Mouse (Mus musculus): ENCODE measurements around the gene Mapk1.
A peak's percentile ranks its signal among the peaks of the same experiment; 100 is the strongest.

The Mapk1 gene

DNA sequence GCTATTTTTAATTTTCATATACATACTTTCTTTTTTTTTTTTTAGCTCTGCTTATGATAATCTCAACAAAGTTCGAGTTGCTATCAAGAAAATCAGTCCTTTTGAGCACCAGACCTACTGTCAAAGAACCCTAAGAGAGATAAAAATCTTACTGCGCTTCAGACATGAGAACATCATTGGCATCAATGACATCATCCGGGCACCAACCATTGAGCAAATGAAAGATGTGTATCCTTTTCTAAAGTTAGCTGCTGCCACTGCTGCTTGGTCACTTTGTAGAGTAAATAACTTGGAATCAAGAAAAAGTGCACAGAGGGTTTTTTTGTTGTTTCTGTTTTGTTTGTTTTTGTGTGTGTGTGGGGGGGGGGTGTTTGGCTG lies 32.7 kb downstream of the Mapk1 start:
- DNase-seq (ENCODE audit: low read depth, low spot score): no peak

DNA sequence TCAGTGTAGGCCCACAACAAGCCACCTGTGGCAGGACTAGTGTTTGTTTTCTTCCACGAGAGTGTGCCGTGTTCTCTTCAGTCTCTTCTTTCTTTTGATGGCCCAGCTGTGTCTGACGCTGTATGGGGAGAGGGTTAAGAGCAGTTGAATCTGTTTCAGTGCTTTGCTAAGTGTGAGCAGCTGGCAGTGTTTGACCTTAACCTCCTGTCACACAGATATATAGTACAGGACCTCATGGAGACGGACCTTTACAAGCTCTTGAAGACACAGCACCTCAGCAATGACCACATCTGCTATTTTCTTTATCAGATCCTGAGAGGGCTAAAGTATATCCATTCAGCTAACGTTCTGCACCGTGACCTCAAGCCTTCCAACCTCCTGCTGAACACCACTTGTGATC lies 34.9 kb downstream of the Mapk1 start:
- no peak for DNase-seq (ENCODE audit: low read depth, low spot score)

DNA sequence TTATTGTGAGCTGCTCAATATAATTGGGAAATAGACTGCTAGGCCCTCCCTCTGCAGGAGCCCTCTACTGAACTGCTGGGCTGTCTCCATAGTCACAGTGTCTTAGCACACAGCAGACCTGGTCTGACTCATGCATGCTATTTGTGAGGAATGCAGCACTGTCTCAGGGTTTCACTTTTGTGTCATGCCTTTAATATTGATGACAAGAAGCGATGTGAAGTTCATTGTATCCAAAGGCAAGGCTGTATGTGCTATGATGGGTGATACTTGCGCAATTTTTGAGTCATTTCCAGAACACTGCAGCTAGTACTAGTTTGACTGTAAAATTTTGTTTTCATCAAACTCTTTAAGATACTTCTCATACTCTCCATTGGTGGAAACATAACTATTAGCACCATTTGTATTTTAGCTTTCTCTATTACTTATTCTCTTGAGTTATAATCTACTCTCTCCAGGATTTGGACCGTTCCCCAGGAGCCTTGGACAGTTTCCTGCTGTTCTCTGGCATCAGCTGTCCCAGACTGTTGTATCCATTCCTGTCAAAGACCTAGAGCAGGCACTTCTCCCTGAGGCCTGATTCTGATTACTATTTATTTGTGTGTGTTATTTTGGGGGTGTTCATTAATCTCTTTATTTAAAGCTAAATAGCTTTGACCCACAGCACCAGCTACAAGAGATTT lies 41.4 kb downstream of the Mapk1 start:
- peak; percentile 71 for DNase-seq (ENCODE audit: low read depth, low spot score)

DNA sequence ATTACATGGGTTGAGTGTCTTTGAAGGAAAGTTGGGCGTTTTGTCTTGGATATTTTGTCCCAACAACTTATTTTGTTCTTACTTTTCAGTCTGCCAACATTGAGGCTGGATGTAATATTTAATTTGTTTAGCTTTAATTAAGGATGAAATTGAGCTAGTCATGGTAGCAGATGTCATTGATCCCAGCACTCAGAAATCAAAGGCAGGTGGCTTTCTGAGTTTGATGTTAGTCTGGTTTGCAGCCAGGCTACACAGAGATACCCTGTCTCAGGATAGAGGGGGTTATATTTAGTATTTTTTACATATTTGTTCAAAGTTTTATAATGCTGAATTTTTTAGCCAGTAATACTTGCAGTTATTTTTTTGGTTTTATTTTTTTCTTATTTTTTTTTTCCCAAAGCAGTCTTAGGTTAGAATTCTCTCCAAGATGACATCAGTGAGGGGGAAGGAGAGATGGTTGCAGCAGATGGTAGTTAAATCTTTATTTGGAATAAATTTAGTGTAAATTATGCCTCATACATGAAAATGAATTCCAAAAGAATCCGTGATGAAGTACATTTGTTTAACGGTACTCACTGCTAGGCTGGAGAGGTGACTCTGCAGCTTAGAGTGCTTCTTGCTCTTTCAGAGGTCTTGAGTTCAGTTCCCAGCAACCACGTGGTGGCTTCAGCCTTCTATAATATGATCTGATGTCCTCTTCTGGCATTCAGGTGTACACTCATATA lies 47.0 kb downstream of the Mapk1 start:
- DNase-seq (ENCODE audit: low read depth, low spot score): peak; percentile 76

DNA sequence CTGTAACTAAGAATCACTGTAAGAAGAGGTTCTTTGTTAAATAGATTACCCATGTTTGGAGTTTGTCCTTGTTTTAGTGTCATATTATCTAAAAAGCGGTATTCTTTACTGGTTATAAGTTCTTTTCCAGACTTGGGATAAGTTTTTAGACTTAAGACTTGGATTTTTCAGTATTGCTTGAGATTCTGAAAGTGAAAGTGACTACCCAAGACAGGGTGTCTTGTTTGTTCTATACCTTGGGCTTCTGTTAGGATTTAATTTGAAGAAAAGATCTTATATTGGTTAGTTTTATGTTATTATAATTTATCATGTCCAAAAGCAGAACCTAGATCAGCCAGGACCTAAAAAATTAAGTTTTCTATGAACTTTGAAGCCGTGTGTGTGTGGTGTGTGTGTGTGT lies 50.6 kb downstream of the Mapk1 start:
- DNase-seq (ENCODE audit: low read depth, low spot score): no peak

DNA sequence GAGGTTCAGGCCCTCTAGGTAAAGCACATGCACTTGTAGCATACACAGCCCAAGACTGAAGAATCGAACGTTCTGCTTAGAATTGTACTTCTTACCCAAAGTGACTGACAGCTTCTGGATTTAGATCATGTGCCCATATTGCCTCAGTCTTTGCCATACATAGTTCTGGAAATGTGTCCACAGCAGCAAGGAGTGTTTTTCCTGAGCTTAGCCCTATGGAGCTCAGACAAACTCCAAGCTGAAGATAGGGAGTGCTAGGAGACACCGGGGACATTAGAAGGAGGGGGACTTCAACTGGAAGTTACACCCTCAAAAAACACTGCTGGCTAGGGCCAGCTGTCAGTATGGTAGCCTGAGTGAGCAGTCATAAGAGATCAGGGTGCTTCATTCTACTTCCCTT lies 57.5 kb downstream of the Mapk1 start:
- DNase-seq (ENCODE audit: low read depth, low spot score): no peak

DNA sequence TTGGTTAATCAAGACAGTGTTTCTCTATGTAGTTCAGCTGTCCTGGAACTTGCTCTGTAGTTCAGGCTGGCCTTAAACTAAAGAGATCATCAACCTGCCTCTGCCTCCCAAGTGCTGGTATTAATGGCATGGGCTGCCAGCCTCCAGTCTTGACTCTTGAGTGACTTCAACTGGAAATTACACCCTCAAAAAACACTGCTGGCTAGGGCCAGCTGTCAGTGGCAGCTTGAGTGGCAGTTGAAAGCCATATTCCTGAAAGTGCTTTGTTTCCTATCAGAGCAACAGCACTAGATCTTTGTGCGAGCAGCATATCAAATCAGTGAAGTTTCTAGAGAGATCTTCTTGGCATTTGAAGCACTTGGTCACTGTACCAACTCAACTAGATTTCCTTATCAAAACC lies 58.2 kb downstream of the Mapk1 start:
- DNase-seq (ENCODE audit: low read depth, low spot score): no peak

DNA sequence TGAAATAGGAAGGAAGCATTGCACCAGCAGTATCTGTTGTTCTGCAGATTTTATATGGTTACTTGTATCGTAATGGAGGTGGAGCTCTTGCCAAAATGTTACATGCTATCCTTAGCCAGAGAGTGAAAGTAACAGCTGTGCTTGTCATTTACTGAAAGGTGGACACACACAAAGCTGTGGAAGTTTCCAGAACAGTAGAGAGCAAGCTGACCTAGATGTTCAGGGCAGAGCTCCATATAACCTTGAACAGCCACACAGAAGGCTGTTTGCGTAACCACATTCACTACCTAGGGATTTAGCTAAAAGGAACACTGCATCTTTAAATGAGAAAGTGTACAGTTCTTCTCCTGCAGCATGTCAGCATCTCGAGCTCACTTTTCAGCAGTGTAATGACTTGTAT lies 61.1 kb downstream of the Mapk1 start:
- peak; percentile 76 for DNase-seq (ENCODE audit: low read depth, low spot score)

DNA sequence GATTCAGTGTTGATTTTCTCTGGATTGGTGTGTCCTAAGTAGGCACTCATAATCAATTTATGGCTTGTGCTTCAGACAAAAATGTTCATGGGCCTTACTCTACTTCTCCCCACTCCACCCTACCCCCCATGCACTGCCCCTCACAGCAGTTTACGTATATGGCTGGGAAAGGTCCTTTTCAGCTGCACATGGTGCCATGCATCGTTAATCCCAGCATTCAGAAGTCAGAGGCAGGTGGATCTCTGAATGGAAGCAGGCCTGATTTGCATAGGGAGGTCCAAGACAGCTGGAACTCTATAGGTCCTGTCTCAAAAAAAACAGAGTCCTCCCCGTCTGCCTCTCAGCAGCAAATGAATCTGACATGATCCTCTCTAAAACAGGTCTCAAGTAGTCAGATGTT lies 62.1 kb downstream of the Mapk1 start:
- DNase-seq (ENCODE audit: low read depth, low spot score): no peak

DNA sequence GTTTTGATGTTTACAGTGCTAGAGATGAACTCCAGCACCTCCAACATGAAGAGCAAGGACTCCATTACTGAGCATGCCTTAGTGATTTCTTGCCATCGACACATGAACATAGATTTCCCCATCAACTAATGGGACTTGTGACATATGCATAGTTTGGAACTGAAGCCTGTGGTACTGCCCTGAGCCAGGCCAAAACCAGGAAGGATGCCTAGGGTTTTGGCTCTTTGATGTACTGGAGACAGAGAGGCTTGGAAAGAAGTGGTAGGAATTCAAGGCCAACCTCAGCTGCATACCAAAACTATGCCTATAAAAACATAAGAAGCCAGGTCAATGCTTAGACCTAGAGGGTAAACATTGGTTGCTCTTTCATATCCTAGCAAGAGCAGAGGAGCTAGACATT lies 66.7 kb downstream of the Mapk1 start:
- no peak for DNase-seq (ENCODE audit: low read depth, low spot score)

DNA sequence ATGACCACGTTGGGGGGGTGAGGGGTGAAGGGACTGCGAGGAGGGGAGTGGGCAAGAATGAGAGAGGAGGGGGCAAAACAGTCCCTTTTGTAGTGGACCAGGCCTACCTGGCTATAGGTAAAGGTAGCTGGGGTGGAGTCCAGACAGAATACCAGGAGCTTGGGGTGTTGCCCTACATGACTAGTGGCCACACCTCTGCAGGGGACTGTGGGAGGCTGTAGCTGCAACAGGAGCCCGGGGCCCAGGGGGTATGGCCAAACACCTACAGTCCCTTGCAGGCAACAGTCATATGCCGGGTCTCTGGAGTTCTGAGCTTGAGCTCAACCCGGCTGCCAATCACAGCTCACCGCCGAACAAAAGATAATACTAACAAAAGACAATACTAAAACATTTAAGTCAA lies 68.9 kb downstream of the Mapk1 start:
- DNase-seq (ENCODE audit: low read depth, low spot score): no peak

DNA sequence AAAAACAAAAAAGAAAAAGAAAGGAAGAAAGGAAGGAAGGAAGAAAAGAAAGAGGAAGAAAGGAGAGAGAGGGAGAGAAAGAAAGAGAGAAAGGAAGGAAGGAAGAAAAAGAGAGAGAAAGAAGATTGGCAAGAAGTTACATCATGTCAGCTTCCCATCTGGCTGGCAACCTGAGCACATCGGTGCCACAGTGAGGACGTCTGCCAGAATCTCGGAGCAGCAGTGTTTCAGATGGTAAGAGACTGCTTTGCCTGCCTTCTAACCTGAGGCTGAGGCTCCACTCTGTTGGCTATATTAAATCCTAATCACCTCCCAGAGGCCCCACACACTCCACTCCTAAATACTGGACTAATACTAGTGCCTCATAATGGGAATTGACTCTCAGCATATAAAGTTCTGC lies 70.7 kb downstream of the Mapk1 start:
- peak; percentile 60 for DNase-seq (ENCODE audit: low read depth, low spot score)

DNA sequence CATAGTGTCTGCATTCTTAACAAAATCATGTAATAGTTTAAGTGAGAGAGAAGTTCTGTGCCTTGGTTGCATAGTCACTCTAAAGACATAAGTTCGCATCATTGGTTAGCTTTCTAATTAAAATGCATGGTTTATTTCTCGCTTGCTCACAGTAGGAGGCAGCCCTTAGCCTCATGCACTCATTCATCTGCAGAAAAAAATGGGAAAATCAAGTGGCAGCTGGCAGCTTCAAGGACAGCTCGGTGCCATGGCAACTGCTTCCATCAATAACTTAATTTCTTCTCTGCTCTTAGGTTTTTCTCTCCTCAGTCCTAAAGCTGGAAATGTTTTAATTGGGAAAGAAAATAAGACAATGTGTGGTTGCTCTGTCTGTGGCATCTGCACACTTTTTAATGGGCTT lies 72.4 kb downstream of the Mapk1 start:
- peak; percentile 83 for DNase-seq (ENCODE audit: low read depth, low spot score)

DNA sequence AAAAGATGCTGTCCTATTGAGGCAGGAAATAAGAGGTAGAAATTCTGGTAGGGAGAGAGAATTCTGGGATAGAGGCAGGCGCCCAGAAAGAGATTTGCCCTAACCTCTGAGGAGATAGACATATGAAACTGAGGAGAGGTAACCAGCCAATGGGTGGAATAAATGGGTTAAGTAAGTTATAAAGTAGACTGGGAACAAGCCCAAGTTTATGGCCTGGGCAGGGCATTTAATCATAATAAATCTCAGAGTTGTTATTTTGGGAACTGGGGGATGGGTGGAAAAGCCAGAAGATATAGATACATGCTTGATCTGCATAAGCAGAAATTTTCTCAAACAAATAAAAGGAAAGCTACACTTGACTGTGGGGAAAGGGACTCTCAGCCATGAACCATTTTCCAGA lies 79.2 kb downstream of the Mapk1 start:
- no peak for DNase-seq (ENCODE audit: low read depth, low spot score)

DNA sequence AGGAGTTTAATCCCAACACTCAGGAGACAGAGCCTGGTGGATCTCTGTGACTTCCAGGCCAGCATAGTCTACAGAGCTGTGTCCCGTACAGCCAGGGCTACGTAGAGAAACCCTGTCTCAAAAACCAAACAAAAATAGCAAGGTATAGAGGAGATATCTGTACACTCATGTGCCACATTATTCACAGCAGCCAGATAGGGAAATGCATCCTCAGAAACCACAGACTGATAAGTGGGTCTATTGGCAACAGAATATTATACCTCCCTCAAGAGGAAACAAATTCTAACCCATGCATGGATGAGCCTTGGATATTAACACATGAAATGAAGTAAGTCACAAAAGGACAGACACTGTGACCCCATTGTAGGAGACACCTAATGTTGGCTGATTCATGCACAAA lies 84.4 kb downstream of the Mapk1 start:
- DNase-seq (ENCODE audit: low read depth, low spot score): no peak

DNA sequence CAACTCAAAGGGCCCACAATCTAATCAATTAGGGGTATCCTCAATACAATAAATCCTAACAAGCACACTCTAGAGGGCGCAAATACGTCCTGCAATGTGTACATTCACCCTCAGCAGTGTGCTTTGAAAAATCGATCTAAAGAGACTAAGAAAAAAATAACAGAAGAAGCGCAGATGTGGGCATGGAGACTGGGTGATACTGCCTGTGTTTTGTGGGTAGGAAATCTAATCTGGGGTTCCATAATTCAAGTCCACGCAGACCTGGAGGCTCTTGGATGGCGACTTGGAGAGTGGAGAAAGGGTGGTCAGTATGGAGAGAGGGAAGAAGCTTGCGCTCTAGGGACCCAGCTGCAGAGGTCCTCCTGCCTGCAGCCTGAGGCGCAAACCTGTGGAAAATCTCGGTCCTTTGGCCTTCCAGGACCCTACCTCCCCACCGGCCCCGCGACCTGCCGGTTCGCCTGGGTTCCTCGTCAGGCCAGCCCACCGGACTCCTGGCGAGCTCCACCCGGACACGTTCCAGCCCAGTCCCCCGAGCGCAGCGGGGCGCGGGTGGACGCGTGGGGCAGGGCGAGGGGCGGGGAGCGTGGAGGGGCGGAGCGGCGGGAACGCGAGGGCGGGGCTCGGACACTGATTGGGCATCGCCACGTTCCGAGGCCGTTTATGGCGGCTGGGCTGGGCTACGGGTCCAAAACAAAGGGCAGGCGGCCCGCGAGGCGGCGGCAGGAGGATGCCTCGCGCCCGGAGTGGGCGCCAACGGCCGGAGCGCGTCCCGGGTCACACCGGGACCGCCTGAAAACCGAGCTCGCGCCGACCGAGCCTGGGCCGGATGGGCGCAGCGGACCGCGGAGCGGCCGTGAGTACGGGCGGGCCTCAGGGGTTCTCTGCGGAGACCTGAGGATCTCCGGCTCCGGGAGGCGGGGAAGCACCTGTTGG lies 86.6 kb downstream of the Mapk1 start, which contains the start of gene Ypel1:
TSS of gene Ypel1 (plus strand) at position 186 of the 933 bp plus-strand sequence.
- peak; percentile 90 for DNase-seq (ENCODE audit: low read depth, low spot score)

DNA sequence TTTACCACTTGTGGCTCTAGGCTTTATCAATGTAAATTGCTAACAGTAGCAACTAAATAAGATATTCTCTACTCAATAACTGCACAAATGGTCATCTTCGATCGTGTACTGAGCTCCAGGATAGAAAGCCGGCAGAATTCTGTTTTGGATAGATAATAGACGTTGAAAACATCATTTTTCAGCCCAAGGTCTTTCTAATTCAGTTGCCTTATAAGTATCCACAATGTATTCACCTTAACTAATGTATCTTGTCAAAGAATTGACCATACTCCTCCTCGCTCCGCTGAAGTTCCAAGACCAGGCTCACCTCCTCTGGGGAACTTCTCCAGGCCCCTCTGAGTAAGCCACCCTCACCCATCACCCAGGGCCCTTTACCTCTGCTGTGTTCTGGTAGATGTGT lies 87.5 kb downstream of the Mapk1 start:
- DNase-seq (ENCODE audit: low read depth, low spot score): no peak

DNA sequence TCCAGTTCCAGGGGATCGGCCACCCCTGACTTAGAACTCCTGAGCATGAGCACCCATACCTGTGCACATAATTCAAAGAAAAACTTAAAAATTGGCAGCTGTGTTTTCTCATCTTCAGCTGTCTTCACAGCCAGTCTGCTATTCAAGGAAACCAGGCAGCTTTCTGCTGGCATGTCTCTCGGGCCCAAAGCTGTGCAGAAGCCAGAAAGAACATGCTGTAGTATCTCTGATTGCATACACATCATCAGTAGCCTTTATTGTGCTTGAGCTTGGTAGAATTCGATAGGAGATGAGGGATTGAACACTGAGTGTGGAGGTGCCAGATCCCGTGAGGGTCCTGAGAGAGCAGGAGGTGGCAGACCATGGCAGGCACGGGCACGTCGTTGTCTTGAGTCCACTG lies 89.8 kb downstream of the Mapk1 start:
- DNase-seq (ENCODE audit: low read depth, low spot score): peak; percentile 67

DNA sequence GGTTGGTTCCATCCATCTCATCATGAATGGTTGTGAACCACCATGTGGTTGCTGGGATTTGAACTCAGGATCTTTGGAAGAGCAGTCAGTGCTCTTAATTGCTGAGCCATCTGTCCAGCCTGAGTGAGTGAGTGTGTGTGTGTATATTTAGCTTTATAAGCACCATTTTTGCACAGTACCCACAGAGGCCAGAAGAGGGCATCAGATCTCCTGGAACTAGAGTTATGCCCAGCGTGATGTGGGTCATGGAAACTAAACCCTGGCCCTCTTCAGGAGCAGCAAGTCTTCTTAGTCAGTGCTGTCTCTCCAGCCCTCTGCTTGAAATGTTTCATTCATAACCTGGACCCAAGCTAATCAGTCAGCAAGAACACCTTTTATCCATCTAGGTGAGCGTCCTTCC lies 93.1 kb downstream of the Mapk1 start:
- DNase-seq (ENCODE audit: low read depth, low spot score): no peak

DNA sequence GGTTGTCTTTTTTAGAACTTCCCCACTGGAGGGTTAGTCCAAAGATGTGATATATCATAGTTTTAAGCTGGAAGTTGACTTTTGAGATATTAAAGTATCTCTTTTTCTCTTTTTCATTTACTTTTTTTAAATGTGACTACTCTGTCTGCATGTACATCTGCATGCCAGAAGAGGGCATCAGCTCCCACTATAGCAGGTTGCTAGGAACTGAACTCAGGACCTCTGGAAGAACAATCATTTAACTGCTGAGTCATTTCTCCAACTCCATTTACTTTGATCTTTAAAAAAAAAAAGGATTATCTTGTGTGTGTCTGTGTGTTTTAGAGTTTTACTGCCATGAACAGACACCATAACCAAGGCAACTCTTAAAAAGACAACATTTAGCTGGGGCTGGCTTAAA lies 93.7 kb downstream of the Mapk1 start:
- DNase-seq (ENCODE audit: low read depth, low spot score): no peak

DNA sequence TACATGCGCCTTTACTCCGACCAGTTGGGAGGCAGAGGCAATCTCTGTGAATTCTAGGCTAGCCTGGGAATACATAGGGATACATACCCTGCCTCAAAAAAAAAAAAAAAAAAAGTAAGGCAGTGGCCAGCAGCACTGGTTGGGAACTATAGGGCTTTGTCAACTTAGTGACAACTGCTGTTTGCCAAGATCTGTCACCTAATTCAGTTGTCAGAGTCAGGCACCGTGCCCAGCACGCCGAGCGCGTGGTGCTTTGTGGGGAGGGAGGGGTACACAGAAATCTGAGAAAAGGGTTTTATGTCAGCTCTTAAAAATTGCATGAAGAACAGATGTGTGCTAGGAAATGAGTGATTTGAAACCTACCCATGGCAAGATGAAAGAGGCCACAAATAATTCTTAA lies 94.9 kb downstream of the Mapk1 start:
- peak; percentile 60 for DNase-seq (ENCODE audit: low read depth, low spot score)

DNA sequence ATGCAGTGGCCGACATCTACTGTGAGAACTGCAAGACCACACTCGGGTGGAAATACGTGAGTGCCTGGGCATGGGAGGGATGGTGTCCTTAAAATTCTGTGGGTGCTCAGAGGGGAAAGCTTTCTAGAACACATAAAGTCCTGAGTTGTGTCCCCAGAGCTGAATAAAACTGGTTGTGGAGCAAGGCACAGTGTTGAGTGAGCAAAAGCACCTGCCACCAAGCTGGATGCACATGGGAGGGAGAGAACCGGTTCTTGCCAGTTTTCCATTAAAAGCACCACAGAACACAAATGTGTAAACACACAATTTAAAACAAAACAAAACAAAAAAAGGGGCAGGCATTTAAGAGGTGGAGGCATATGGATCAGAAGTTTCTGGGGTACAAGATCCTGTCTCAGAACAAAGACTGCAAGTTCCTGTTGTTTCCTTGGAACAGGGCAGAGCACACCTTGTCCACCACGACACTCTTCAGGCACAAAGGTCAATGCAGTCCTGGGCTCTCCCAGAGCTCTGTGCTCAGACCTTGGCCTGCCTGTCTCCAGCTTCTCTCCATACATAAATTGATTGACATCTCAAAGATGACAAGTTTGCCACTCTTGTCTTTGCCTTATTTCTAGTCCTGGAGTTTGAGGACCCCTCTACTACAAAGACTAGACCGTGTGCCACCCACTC lies 99.1 kb downstream of the Mapk1 start:
- DNase-seq (ENCODE audit: low read depth, low spot score): no peak

Data from brain, adult 2 months (tissue).